Mouse (Mus musculus) c-Kit-positive CD71-positive TER-119-positive erythroid progenitor cells, embryonic 14.5 days (primary cell): ENCODE measurements around the gene Gm17660.

Source experiments
- DNase-seq: peaks from one replicate; pipeline ENCODE4 v3.0.0-alpha.2; 2013; ENCODE audit warnings: low spot score

Gene Gm17660

GRCm38 (mm10) chr5:104077508-104077907 is at the start of gene Gm17660:
Gene Gm17660, minus strand, starts transcription at chr5:104077608.
- DNase-seq: no peak

GRCm38 (mm10) chr5:104126561-104127320 is 49.3 kb upstream of the Gm17660 start:
- DNase-seq: no peak

- no peak for DNase-seq
Measured at GRCm38 (mm10) chr5:104124016-104124658, 46.7 kb upstream of the Gm17660 start.

GRCm38 (mm10) chr5:104115890-104116289 is 38.5 kb upstream of the Gm17660 start:
- no peak for DNase-seq

- no peak for DNase-seq
Measured at GRCm38 (mm10) chr5:104115118-104115517, 37.7 kb upstream of the Gm17660 start.

- no peak for DNase-seq
Measured at GRCm38 (mm10) chr5:104113491-104114172, 36.2 kb upstream of the Gm17660 start, which contains the start of gene Sparcl1. Gene Sparcl1, minus strand, starts transcription at chr5:104113733.

- DNase-seq: no peak
Measured at GRCm38 (mm10) chr5:104112511-104112910, 35.1 kb upstream of the Gm17660 start.

GRCm38 (mm10) chr5:104112016-104112415 is 34.6 kb upstream of the Gm17660 start:
- DNase-seq: no peak

- no peak for DNase-seq
Measured at GRCm38 (mm10) chr5:104110171-104110920, 32.9 kb upstream of the Gm17660 start.

GRCm38 (mm10) chr5:104109516-104109915 is 32.1 kb upstream of the Gm17660 start:
- no peak for DNase-seq

- no peak for DNase-seq
Measured at GRCm38 (mm10) chr5:104108879-104109369, 31.5 kb upstream of the Gm17660 start.

- DNase-seq: no peak
Measured at GRCm38 (mm10) chr5:104108127-104108875, 30.9 kb upstream of the Gm17660 start.

GRCm38 (mm10) chr5:104104111-104104510 is 26.7 kb upstream of the Gm17660 start:
- DNase-seq: no peak

GRCm38 (mm10) chr5:104103171-104103570 is 25.8 kb upstream of the Gm17660 start:
- DNase-seq: no peak

- DNase-seq: no peak
Measured at GRCm38 (mm10) chr5:104101678-104102531, 24.5 kb upstream of the Gm17660 start.

GRCm38 (mm10) chr5:104096078-104096938 is 18.9 kb upstream of the Gm17660 start:
- DNase-seq: no peak

- DNase-seq: no peak
Measured at GRCm38 (mm10) chr5:104095416-104096077, 18.1 kb upstream of the Gm17660 start.

- no peak for DNase-seq
Measured at GRCm38 (mm10) chr5:104089751-104090150, 12.3 kb upstream of the Gm17660 start.

GRCm38 (mm10) chr5:104085366-104085765 is 8.0 kb upstream of the Gm17660 start:
- no peak for DNase-seq
